Mouse (Mus musculus): ENCODE results near the gene Fgfbp3. TPM values are rescaled to one million over a fixed set of nuclear protein-coding genes. Genes with fewer than 3 reads are reported as not detected.
A peak's percentile ranks its signal among the peaks of the same experiment; 100 is the strongest.
"Not testable (repeated sequence)": the region's sequence is repeated elsewhere in the genome, so short reads cannot be mapped to it uniquely, and the experiment has no call there.

The Fgfbp3 gene
- polyA plus RNA-seq (2014; fragmentation: Nextera tagmentation; extraction: Ambion mirVana): 3.1 and 4.7 TPM in 2 replicates

DNA sequence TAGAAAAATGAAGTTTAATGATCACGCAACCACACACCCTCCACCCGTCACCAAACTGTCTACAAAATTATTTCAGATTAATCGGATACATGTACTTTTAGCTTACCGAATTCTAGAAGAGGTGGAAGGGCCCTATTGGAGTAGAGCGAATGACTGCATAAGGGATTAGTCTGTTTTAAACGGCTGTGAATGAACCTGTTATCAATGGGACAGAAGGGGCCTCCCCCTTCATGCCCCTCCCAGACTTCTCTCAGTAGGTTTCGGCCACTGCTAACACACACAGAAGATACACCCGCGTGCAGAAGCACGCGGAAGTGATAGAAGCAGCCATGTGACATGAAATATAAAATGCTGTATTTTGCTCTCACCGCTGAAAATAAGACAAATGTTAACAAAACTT, at the start of gene Fgfbp3:
TSS of gene Fgfbp3 (minus strand) at position 150 of the 400 bp plus-strand sequence.
- H3K36me3 ChIP-seq (ENCODE audit: control insufficient read depth, insufficient read depth, low read length): no peaks in the 10 kb centered on the region
- no peaks in the 10 kb centered on the region for H3K4me1 ChIP-seq (ENCODE audit: control insufficient read depth, insufficient read depth, low read length)
- H3K4me3 ChIP-seq (ENCODE audit: low read depth, low read length): peak within 1 kb of the TSS; percentile 87
- peak within 1 kb of the TSS; percentile 90 for H3K9ac ChIP-seq (ENCODE audit: low read length)
- peak within 1 kb of the TSS; percentile 73 for H3K4me2 ChIP-seq (ENCODE audit: low read depth, severe bottlenecking)
- ATAC-seq (ENCODE audit: insufficient number of reproducible peaks, low FRiP score, low TSS enrichment, low read depth): 0 out of 2 replicates have a peak, but pooled peaks have one; percentile 4
- H3K27me3 ChIP-seq (ENCODE audit: control insufficient read depth, insufficient read depth, low read length): no peaks in the 10 kb centered on the region
- DNase-seq (ENCODE audit: low spot score): no peak
- H3K9me3 ChIP-seq (ENCODE audit: control insufficient read depth, low read length): no peaks in the 10 kb centered on the region
- WGBS: 12% methylated on average over 12 of the region's 12 CpGs
- H3K27ac ChIP-seq (replicated peaks; ENCODE audit: low read depth, low read length): peak within 1 kb of the TSS; percentile 80

DNA sequence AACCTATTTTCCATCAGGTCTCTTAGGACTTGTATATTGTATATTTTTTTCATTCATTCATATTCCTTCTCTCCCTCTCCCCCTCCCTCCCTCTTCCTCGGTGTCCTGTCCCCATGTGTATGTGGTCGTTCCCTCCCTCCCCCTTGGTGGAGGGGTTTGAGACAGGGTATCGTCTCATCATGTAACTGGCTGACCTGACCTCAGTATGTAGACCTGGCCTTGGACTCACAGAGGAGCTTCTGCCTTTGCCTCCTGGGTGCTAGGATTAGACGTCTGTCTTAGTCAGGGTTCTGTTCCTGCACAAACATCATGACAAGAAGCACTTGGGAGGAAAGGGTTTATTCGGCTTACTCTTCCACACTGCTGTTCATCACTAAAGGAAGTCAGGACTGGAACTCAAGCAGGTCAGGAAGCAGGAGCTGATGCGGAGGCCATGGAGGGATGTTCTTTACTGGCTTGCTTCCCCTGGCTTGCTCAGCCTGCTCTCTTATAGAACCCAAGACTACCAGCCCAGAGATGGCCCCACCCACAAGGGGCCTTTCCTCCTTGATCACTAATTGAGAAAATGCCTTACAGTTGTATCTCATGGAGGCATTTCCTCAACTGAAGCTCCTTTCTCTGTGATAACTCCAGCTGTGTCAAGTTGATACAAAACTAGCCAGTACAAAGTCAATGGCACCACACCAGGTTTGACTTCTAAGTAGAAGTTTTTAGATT, 43.3 kb upstream of the Fgfbp3 start:
- WGBS: 88% methylated on average over 6 of the region's 6 CpGs
- ATAC-seq (ENCODE audit: insufficient number of reproducible peaks, low FRiP score, low TSS enrichment, low read depth); H3K27me3 ChIP-seq (ENCODE audit: control insufficient read depth, insufficient read depth, low read length); H3K9ac ChIP-seq (ENCODE audit: low read length); H3K27ac ChIP-seq (replicated peaks; ENCODE audit: low read depth, low read length); H3K4me1 ChIP-seq (ENCODE audit: control insufficient read depth, insufficient read depth, low read length); DNase-seq (ENCODE audit: low spot score); H3K9me3 ChIP-seq (ENCODE audit: control insufficient read depth, low read length); H3K4me2 ChIP-seq (ENCODE audit: low read depth, severe bottlenecking); H3K4me3 ChIP-seq (ENCODE audit: low read depth, low read length); H3K36me3 ChIP-seq (ENCODE audit: control insufficient read depth, insufficient read depth, low read length): not testable (repeated sequence)

GRCm38 (mm10) chr19:36961320-36961719, 41.9 kb upstream of the Fgfbp3 start:
- H3K36me3 ChIP-seq (ENCODE audit: control insufficient read depth, insufficient read depth, low read length): peaks cover 3% of the 10 kb centered on the region; the same call in 1 of the 2 replicates

DNA sequence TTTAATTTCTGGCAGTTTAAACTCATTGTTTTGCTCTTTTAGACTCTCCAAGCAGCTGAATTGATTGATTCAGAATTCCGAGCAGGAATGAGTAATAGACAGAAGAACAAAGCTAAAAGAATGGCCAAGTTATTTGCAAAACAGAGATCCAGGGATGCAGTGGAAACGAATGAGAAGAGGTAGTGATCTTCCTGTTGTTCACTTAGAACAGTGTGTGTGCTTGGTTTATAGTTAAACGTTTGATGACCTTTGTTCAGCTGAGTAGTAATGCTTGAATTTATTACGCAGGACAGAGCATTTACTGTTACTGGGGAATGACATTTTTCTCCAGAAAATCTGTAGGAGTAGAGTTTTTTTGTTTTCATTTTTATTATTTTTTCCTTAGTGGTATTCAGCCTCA, 38.9 kb upstream of the Fgfbp3 start:
- H3K9me3 ChIP-seq (ENCODE audit: control insufficient read depth, low read length): no peaks in the 10 kb centered on the region
- no peak overlapping the region for H3K4me3 ChIP-seq (ENCODE audit: low read depth, low read length)
- 89% methylated on average over 4 of the region's 4 CpGs for whole genome bisulfite sequencing
- H3K27ac ChIP-seq (replicated peaks; ENCODE audit: low read depth, low read length): no peak overlapping the region
- no peaks in the 10 kb centered on the region for H3K4me1 ChIP-seq (ENCODE audit: control insufficient read depth, insufficient read depth, low read length)
- ATAC-seq (ENCODE audit: insufficient number of reproducible peaks, low FRiP score, low TSS enrichment, low read depth): no peak
- no peak overlapping the region for H3K4me2 ChIP-seq (ENCODE audit: low read depth, severe bottlenecking)
- no peak for DNase-seq (ENCODE audit: low spot score)
- peaks cover 3% of the 10 kb centered on the region; the same call in 1 of the 2 replicates for H3K36me3 ChIP-seq (ENCODE audit: control insufficient read depth, insufficient read depth, low read length)
- no peaks in the 10 kb centered on the region for H3K27me3 ChIP-seq (ENCODE audit: control insufficient read depth, insufficient read depth, low read length)
- H3K9ac ChIP-seq (ENCODE audit: low read length): no peak overlapping the region

More at GRCm38 (mm10) chr19:36961320-36961719, 41.9 kb upstream of the Fgfbp3 start:
- no peaks in the 10 kb centered on the region for H3K9me3 ChIP-seq (ENCODE audit: control insufficient read depth, low read length)
- DNase-seq (ENCODE audit: low spot score) (no peak), ATAC-seq (ENCODE audit: insufficient number of reproducible peaks, low FRiP score, low TSS enrichment, low read depth) (no peak)
- no peak overlapping the region for H3K4me2 ChIP-seq (ENCODE audit: low read depth, severe bottlenecking)
- no peak overlapping the region for H3K27ac ChIP-seq (replicated peaks; ENCODE audit: low read depth, low read length)
- no peaks in the 10 kb centered on the region for H3K27me3 ChIP-seq (ENCODE audit: control insufficient read depth, insufficient read depth, low read length)
- WGBS: 90% methylated on average over 1 of the region's 1 CpGs
- no peaks in the 10 kb centered on the region for H3K4me1 ChIP-seq (ENCODE audit: control insufficient read depth, insufficient read depth, low read length)
- H3K9ac ChIP-seq (ENCODE audit: low read length): no peak overlapping the region
- H3K4me3 ChIP-seq (ENCODE audit: low read depth, low read length): no peak overlapping the region

DNA sequence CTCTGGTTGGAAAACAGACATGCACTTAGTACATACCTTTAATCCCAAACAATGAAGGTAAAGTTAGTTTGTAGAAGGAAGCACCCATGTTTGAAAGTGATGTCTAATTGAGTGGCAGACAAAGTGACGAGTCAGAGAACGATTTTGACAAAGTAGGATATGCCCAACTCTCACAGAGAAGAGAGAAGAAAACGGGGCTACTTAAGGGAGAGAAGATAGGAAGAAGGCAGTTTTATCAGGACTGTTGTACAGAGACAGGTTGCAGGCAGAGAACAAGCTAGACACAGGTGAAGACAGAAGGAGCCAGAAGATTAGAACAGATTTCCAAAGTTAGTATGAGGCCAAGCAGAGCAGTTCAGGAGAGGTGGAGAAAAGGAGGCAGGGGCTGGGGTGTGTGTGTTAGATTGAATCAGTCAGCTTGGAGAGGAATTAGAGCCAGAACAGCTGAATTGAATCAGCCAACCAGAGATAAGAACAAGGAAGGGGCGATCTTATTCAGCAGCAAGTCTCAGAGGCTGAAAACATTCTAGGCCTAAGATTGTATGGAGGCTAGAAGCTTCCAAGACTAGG, 34.3 kb upstream of the Fgfbp3 start:
- ATAC-seq (ENCODE audit: insufficient number of reproducible peaks, low FRiP score, low TSS enrichment, low read depth): no peak
- no peaks in the 10 kb centered on the region for H3K9me3 ChIP-seq (ENCODE audit: control insufficient read depth, low read length)
- H3K4me3 ChIP-seq (ENCODE audit: low read depth, low read length): no peak overlapping the region
- no peak overlapping the region for H3K4me2 ChIP-seq (ENCODE audit: low read depth, severe bottlenecking)
- no peak for DNase-seq (ENCODE audit: low spot score)
- H3K27ac ChIP-seq (replicated peaks; ENCODE audit: low read depth, low read length): no peak overlapping the region
- WGBS: 73% methylated on average over 4 of the region's 4 CpGs
- no peaks in the 10 kb centered on the region for H3K4me1 ChIP-seq (ENCODE audit: control insufficient read depth, insufficient read depth, low read length)
- no peaks in the 10 kb centered on the region for H3K27me3 ChIP-seq (ENCODE audit: control insufficient read depth, insufficient read depth, low read length)
- no peaks in the 10 kb centered on the region for H3K36me3 ChIP-seq (ENCODE audit: control insufficient read depth, insufficient read depth, low read length)
- no peak overlapping the region for H3K9ac ChIP-seq (ENCODE audit: low read length)

DNA sequence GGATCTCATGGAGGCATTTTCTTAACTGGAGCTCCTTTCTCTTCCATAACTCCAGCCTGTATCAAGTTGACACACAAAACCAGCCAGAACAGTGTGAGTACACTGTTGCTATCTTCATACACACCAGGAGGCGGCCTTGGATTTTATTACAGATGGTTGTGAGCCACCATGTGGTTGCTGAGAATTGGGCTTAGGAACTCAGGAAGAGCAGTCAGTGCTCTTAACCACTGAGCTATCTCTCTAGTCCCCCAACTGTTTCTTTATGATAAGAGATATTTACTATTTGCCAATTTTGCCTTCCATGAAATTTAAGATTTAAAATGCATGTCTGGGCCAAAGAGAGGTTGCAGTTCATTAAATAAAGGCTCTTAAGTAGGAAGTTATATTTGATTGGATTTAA, 20.6 kb upstream of the Fgfbp3 start:
- Histone ChIP-seq H3K9me3 (ENCODE audit: control insufficient read depth, low read length) (no peaks in the 10 kb centered on the region), H3K4me1 (ENCODE audit: control insufficient read depth, insufficient read depth, low read length) (no peaks in the 10 kb centered on the region), H3K27me3 (ENCODE audit: control insufficient read depth, insufficient read depth, low read length) (no peaks in the 10 kb centered on the region), H3K9ac (ENCODE audit: low read length) (no peak overlapping the region), H3K27ac (replicated peaks; ENCODE audit: low read depth, low read length) (no peak overlapping the region), H3K4me3 (ENCODE audit: low read depth, low read length) (no peak overlapping the region), H3K36me3 (ENCODE audit: control insufficient read depth, insufficient read depth, low read length) (no peaks in the 10 kb centered on the region), H3K4me2 (ENCODE audit: low read depth, severe bottlenecking) (no peak overlapping the region)
- whole genome bisulfite sequencing: 88% methylated on average over 1 of the region's 1 CpGs
- ATAC-seq (ENCODE audit: insufficient number of reproducible peaks, low FRiP score, low TSS enrichment, low read depth) (no peak), DNase-seq (ENCODE audit: low spot score) (no peak)

GRCm38 (mm10) chr19:36938008-36938407, 18.6 kb upstream of the Fgfbp3 start:
- H3K9me3 ChIP-seq (ENCODE audit: control insufficient read depth, low read length): no peaks in the 10 kb centered on the region
- no peak for ATAC-seq (ENCODE audit: insufficient number of reproducible peaks, low FRiP score, low TSS enrichment, low read depth)
- DNase-seq (ENCODE audit: low spot score): no peak

DNA sequence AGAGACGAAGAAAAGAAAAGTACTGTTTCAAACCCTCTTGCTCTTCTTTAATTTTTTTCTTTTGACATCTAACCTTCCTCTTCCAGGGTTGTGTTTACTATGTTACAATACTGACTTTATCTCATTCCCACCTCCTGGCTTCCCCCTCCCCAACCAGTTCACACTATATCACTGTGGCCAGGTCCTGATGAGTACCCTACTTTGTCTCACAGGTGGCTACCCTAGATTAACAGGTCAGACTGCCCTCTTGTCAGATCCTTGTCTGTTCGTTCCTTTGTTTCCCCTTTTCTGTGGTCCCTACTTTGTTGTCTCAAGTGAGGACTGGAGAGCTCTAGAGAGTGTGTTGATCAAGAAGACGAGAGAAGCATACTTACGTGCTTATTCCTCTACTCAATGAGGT, 16.9 kb upstream of the Fgfbp3 start:
- H3K27ac ChIP-seq (replicated peaks; ENCODE audit: low read depth, low read length): no peak overlapping the region
- WGBS: 92% methylated on average over 4 of the region's 4 CpGs
- H3K36me3 ChIP-seq (ENCODE audit: control insufficient read depth, insufficient read depth, low read length): no peaks in the 10 kb centered on the region; the same call in 1 of the 2 replicates
- H3K4me2 ChIP-seq (ENCODE audit: low read depth, severe bottlenecking): no peak overlapping the region
- no peak overlapping the region for H3K4me3 ChIP-seq (ENCODE audit: low read depth, low read length)
- H3K4me1 ChIP-seq (ENCODE audit: control insufficient read depth, insufficient read depth, low read length): no peaks in the 10 kb centered on the region
- DNase-seq (ENCODE audit: low spot score) (no peak), ATAC-seq (ENCODE audit: insufficient number of reproducible peaks, low FRiP score, low TSS enrichment, low read depth) (no peak)
- H3K9ac ChIP-seq (ENCODE audit: low read length): no peak overlapping the region
- H3K27me3 ChIP-seq (ENCODE audit: control insufficient read depth, insufficient read depth, low read length): no peaks in the 10 kb centered on the region
- H3K9me3 ChIP-seq (ENCODE audit: control insufficient read depth, low read length): no peaks in the 10 kb centered on the region

More at GRCm38 (mm10) chr19:36938008-36938407, 18.6 kb upstream of the Fgfbp3 start:
- Histone ChIP-seq H3K9ac (ENCODE audit: low read length) (no peak overlapping the region), H3K4me1 (ENCODE audit: control insufficient read depth, insufficient read depth, low read length) (no peaks in the 10 kb centered on the region), H3K36me3 (ENCODE audit: control insufficient read depth, insufficient read depth, low read length) (no peaks in the 10 kb centered on the region; the same call in 1 of the 2 replicates), H3K4me2 (ENCODE audit: low read depth, severe bottlenecking) (no peak overlapping the region), H3K4me3 (ENCODE audit: low read depth, low read length) (no peak overlapping the region), H3K27me3 (ENCODE audit: control insufficient read depth, insufficient read depth, low read length) (no peaks in the 10 kb centered on the region), H3K27ac (replicated peaks; ENCODE audit: low read depth, low read length) (no peak overlapping the region)

Measured in limb, embryonic 11.5 days (tissue).